In the genomic region with DNA sequence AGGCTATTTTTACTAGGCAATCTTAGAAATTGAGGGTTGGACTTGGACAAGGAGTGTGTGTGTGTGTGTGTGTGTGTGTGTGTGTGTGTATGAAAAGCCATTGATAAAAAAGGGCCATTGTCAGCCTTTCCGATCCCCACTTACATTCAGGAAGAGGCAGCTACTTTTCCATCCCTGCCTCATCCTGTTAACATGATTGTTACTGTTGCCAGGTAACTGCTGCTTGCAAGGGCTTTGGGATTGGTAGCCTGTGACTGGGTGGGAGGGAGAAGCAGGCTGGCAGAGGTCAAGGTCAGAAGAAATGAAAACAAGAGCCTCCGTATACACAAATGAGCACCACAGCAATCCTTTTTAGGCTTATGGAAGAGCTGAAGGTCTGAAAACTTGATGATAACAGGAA, we compare ENCODE assay signal across 8 mouse cellular contexts. TPM values are rescaled to one million over a fixed set of nuclear protein-coding genes. Genes with fewer than 3 reads are reported as not detected.
DNase-seq lines count a peak whose midpoint lies in the region; ATAC-seq lines count a peak whose summit lies in the region.

No protein-coding gene starts in this region.

- no peaks in the 10 kb centered on the region for H3K36me3 ChIP-seq in heart, embryonic 14.5 days (ENCODE audit: control insufficient read depth, insufficient read depth, low read length)
- H3K36me3 ChIP-seq in limb, embryonic 11.5 days (ENCODE audit: control insufficient read depth, insufficient read depth, low read length): no peaks in the 10 kb centered on the region

- no peaks in the 10 kb centered on the region for H3K9me3 ChIP-seq in heart, embryonic 14.5 days (ENCODE audit: control insufficient read depth, low read length)
- H3K9me3 ChIP-seq in limb, embryonic 11.5 days (ENCODE audit: control insufficient read depth, low read length): no peaks in the 10 kb centered on the region

- DNase-seq in R1 (ENCODE audit: low read depth, low spot score): peak; percentile 83
- DNase-seq in embryo, embryonic 10 days (ENCODE audit: low spot score): peak; percentile 81
- peak; percentile 40 for DNase-seq in limb, embryonic 11.5 days (ENCODE audit: low spot score)
- peak; percentile 85 for DNase-seq in retina, embryonic 14.5 days (ENCODE audit: low spot score)
- DNase-seq in spleen, postnatal 14 days (ENCODE audit: low spot score in 2 of 2): no peak
- DNase-seq in gastrocnemius, postnatal 25 days: no peak

- H3K27ac ChIP-seq in heart, embryonic 14.5 days (replicated peaks in 1 of 2; ENCODE audit: control insufficient read depth in 1 of 2, insufficient read depth in 1 of 2, low read depth in 2 of 2, low read length in 2 of 2): peak overlapping the region in 1 of 2 experiments; percentile 76; a peak in 1 of 4 replicates
- H3K27ac ChIP-seq in limb, embryonic 11.5 days (replicated peaks; ENCODE audit: low read depth, low read length): no peak overlapping the region

- ATAC-seq in heart, embryonic 14.5 days (ENCODE audit: insufficient number of reproducible peaks, insufficient read depth, low FRiP score, low read depth): peak; percentile 68; the same call in 1 of the 2 replicates
- ATAC-seq in limb, embryonic 11.5 days (ENCODE audit: insufficient number of reproducible peaks, low FRiP score, low TSS enrichment, low read depth): no peak
- no peak for ATAC-seq in inflammation-experienced regulatory T-cells, adult 6 months

- WGBS in heart, embryonic 14.5 days: 21% methylated on average over 2 of the region's 2 CpGs
- WGBS in limb, embryonic 11.5 days: 49% methylated on average over 2 of the region's 2 CpGs

- no peak overlapping the region for H3K9ac ChIP-seq in heart, embryonic 14.5 days (ENCODE audit: low read length)
- H3K9ac ChIP-seq in limb, embryonic 11.5 days (ENCODE audit: low read length): no peak overlapping the region

- H3K4me2 ChIP-seq in heart, embryonic 14.5 days (ENCODE audit: low read length): peak overlapping the region; percentile 16; the same call in 1 of the 2 replicates
- no peak overlapping the region for H3K4me2 ChIP-seq in limb, embryonic 11.5 days (ENCODE audit: low read depth, severe bottlenecking)

- H3K27me3 ChIP-seq in heart, embryonic 14.5 days (ENCODE audit: control insufficient read depth, insufficient read depth, low read length): no peaks in the 10 kb centered on the region
- no peaks in the 10 kb centered on the region for H3K27me3 ChIP-seq in limb, embryonic 11.5 days (ENCODE audit: control insufficient read depth, insufficient read depth, low read length)

- no peak overlapping the region for H3K4me3 ChIP-seq in heart, embryonic 14.5 days (ENCODE audit: control insufficient read depth in 1 of 2, insufficient read depth in 1 of 2, low read depth in 1 of 2, low read length in 2 of 2)
- no peak overlapping the region for H3K4me3 ChIP-seq in limb, embryonic 11.5 days (ENCODE audit: low read depth, low read length)

- peaks cover 10 to 24% of the 10 kb centered on the region in 2 experiments for H3K4me1 ChIP-seq in heart, embryonic 14.5 days (ENCODE audit: control insufficient read depth in 2 of 2, insufficient read depth in 2 of 2, low read length in 2 of 2)
- no peaks in the 10 kb centered on the region for H3K4me1 ChIP-seq in limb, embryonic 11.5 days (ENCODE audit: control insufficient read depth, insufficient read depth, low read length)

RNA-seq across cellular contexts. Expression of gene Npl, which starts 48.9 kb away (rescaled TPM):
- polyA plus RNA-seq in heart, embryonic 14.5 days (2014; fragmentation: Nextera tagmentation; extraction: Ambion mirVana): 5.6 and 6.8 TPM in 2 replicates
- polyA plus RNA-seq in limb, embryonic 11.5 days (2014; fragmentation: Nextera tagmentation; extraction: Ambion mirVana): 4.3 and 5.1 TPM in 2 replicates
- total RNA-seq in gastrocnemius, postnatal 25 days (2021): 1 to 10 TPM in 1 of 2 experiments, under 1 TPM in 1; 0.90 to 2.1 TPM
- polyA plus RNA-seq in inflammation-experienced regulatory T-cells, adult 6 months (2017; shearing (Covaris generic)): under 1 TPM in 1 of 3 experiments, not detected in 2; 0.44 TPM

RNA-seq across cellular contexts. Expression of gene Rgs8, which starts 54.1 kb away (rescaled TPM):
- 0.08 and 0.58 TPM in 2 replicates for polyA plus RNA-seq in heart, embryonic 14.5 days (2014; fragmentation: Nextera tagmentation; extraction: Ambion mirVana)
- 0.24 and 0.74 TPM in 2 replicates for polyA plus RNA-seq in limb, embryonic 11.5 days (2014; fragmentation: Nextera tagmentation; extraction: Ambion mirVana)
- total RNA-seq in gastrocnemius, postnatal 25 days (2021): under 1 TPM in 1 of 2 experiments, not detected in 1; 0.32 TPM
- polyA plus RNA-seq in inflammation-experienced regulatory T-cells, adult 6 months (2017; shearing (Covaris generic)): under 1 TPM; 0.35 to 0.68 (median 0.36) TPM

Comparison
In these comparisons a context has a peak if more than half of its experiments do, and no peak if none do; other contexts are left out.
1. DNase-seq: peak in R1 (single experiment), embryo, embryonic 10 days (single experiment), limb, embryonic 11.5 days (single experiment) and retina, embryonic 14.5 days (single experiment); none in spleen, postnatal 14 days (0 of 2) and gastrocnemius, postnatal 25 days (single experiment).